Mouse (Mus musculus) lung, postnatal 14 days (tissue): ENCODE measurements at regions not wholly inside any gene's neighbourhood (a gene's known extent, or its start where the extent isn't known, plus 50 kb on each side); places are given as distances from the start of the nearest gene placed in this dataset.

ENCODE experiments used
- DNase-seq: peaks from one replicate; pipeline ENCODE4 v3.0.0; 2021

DNA sequence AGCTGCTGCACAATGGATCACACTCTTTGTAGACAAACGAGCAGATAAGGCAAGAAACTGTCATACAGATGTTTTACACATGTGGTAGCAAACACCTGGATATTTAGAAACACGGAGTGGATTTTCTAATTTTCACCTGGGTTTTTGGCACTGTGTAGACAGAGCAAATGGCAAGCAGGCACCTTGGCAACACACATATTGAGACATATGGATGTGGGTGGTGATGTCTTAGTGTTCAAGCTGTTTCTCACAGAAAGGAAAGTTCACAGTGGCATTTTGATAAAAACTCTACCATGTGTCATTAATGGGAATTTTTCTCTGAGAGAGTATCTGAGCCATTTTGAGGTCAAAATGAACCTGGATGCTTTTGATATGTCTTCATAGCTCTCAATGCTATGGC, 417.9 kb upstream of the Megf9 start:
- no peak for DNase-seq

DNA sequence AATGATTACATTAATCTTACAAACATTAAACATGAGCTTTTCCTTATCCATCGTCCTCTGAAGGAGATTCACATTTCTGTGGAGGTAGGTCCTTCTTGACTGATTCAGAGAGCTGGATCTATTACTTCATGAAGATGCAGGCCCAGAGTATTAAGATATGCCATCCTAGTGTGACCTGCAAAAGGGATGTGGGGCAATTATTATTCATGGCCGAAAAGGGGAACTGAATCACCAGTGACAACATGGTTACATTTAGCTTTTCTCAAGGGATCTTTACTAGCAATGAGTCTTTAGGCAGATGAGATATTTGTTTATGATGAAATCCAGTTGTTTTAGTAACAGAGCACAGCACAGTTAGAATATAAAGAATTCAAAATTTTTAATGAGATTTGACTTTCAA, 405.4 kb upstream of the Megf9 start:
- no peak for DNase-seq

DNA sequence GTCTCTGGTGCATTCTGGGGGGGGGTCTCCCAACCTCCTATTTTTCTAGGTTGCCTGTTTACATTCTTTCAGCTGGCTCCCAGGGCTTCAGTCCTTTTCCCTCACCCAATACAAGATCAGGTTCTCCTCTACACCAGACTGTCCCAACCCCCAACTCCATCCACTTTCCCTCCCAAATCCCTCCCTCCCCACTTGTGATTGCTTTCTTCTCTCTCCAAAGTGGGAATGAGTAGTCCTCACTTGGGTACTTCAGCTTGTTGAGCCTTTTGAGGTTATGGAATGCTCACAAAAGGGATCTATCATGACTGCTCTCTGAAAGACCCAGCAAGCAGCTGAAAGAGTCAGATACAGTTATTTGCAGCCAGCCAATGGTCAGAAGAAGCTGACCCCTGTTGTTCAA, 399.3 kb upstream of the Megf9 start:
- DNase-seq: peak; percentile 25

DNA sequence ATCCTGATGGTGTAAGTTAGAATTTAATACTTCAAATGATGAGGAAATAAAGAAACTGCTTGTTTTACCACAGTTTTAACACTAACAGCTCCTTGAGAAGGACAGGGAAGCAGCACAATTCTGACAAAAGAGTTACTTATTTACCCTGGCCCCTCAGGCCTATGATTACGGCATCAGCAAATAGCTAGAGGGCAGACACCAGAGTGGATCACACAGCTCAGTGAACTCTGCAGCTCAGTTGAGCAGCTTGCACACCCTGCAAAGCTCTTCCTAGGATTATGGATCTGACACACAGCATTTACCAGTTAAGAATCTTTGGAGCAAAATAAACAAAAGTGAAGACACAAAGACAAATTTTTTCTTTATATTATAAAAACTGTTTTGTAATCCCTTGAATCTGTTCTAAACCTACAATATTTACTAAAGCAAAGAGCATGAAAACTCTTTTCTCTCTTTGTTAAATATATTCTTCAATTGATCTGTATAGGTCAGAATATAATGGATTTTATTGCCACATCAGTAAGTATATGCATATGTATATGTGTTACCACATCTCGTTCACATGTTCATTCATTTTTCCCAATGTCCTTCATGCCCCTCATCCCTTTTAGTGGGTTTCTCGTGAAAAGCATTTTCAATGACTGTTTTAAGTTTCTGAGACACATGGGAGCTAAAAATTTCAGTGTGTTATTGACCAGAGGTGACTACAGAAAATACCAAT, 387.3 kb upstream of the Megf9 start:
- no peak for DNase-seq

DNA sequence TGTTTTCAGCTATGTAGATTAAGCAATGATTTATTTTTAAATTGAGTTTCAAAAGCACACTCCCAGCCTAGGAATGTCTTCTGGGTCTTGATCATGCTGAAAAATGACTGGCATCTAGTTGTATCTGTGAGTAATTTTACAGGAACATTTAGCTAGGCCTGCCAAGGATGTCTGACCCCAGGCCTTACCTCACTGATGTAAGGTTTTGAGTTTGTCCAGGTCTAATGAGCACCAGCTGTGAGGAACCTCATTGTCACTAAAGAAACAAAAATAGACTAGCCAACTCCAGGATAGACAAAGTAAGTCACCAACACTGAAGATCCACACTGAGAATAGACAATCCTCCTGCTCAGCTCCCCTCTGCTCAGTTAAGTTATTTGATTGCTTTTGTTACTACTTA, 379.8 kb upstream of the Megf9 start:
- DNase-seq: no peak

DNA sequence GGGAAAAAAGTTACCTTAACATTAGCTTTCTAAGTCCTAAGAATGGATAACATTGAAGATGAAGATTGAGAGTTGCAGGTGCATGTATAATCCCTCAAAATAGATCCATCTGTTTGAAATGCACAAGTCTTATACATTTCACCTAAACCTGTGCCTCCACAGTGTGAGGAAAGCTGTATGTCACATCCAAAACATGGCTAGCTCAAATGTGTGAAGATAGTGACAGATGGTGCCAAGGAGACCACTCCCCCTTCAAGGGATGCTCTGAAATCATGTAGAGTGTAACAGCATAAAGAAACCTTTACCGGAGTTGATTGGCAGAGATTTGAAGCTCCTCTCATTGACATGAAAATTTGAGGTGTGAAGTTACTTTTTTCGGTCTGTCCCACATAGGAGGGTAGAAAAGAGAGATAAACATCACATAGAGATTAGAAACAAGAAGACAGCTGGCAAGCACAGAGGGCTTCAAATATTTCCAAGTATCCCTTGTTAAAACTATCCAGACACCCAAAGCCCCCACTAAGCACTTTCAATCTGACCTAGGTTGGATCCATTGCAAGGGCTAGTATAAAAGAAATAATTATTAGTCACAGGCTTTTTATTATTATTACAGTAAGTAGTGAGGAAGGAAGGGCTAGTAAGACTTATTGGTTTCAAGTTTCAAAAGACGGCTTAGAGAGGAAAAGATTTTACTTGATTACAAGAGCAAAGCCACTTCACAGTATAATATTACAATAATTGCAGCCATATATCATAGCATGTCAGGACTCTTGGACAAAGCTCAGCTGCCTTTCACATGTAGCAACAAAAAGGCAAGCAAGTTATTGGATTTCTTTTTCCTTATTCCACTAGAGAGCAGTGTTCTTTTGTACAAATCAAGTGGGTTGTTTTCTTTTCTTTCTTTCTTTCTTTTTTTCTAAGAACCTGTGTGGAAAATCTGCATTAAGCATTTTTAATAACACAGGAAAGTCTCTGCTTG, 372.3 kb upstream of the Megf9 start:
- DNase-seq: no peak
